Mouse (Mus musculus) left cerebral cortex, adult 2 months (tissue): ENCODE data around the gene Klhl29. TPM values are rescaled to one million over a fixed set of nuclear protein-coding genes. Genes with fewer than 3 reads are reported as not detected.
"Not testable (repeated sequence)": the region's sequence is repeated elsewhere in the genome, so short reads cannot be mapped to it uniquely, and the experiment has no call there.

Source experiments
- DNase-seq, 2 experiments: peaks; one replicate each; pipeline ENCODE4 v3.0.0; 2021 to 2022; ENCODE audit warnings: low spot score in 2 of 2, mixed read lengths in 1 of 2; ENCODE audit errors: extremely low spot score in 1 of 2
- H3K27ac ChIP-seq: fragments of 200-600 bp; 2 replicates; pipeline ENCODE4 v1.8.1; 2022
- H3K4me3 ChIP-seq: fragments of 200-600 bp; 2 replicates; pipeline ENCODE4 v1.8.1; 2022
- CTCF ChIP-seq: fragments of 200-600 bp; IDR thresholded peaks from 2 replicates; pipeline ENCODE4 v1.8.1; 2022; ENCODE audit warnings: antibody characterized with exemption, mild to moderate bottlenecking, moderate library complexity
- intact Hi-C: fragments of 180-260 bp; cut with DNase I; formaldehyde crosslinking; loops from one replicate; pipeline ENCODE4 v1.15.1; 2025
- total RNA-seq, 2 experiments: library from RNA; stranded (reverse); gene quantifications; 2 replicates each; pipeline ENCODE4 v1.2.3; 2021

Gene Klhl29
- total RNA-seq, 2 experiments from 2014 or later = 43.2 to 44.3 TPM

DNA sequence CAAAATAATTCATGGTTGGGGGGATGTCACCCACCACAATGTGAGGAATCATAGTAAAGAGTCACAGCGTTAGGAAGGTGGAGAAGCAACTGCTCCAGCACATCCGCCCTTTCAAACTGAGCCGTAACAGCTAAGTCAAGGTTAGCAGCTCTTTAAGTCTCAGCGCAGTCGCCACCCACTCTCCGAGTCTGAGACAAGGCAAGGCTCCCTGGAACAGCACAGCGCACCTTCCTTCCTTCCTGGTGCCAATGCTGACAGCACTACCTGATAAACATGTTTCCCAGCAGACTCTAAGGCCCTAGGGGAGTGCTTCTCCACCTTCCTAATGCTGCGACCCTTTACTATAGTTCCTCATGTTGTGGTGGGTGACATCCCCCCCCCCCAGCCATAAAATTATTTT, 22.7 kb downstream of the Klhl29 start:
- no peak for DNase-seq
- no peak overlapping the region for H3K4me3 ChIP-seq
- H3K27ac ChIP-seq = peak overlapping the region; percentile 63; the same call in 1 of the 2 replicates
- TF ChIP-seq CTCF = no peak
- intact Hi-C loops = no loop called here

DNA sequence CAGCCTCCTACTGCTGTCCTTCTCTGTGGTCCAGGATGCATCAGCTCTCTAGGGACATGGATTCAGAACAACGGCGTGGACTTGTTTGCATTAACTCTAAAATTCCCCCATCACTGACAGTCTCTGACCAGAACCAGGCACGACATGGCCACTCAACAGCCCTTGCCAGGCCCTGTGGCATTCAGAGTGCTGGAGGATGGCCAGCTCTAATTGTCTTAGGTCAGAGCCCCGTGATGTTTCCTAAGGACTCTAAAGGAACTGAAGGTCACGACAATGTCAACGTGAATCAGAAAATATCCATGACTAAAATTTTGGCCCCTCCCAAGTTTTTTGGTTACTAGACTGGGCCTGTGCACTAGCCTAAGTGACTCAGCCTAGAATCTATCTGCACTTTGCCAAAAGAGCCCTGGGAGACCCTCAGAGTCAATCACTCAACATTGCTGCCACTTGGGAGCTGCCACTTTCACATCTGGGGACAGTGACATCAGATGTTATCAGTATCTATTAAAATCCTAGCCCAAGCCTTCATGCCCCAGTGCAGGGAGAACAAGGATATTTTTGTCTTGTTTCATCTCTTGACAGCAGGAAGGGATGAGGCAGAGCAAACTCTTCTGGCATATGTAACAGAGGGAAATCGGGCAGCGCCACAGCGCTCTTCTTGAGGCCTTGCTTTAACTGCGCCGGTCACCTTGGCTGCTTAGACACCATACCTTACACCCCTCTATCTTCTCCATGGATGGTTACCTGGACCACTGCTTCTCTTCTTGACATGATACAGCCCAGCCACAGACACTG, 24.8 kb downstream of the Klhl29 start:
- DNase-seq = no peak
- peak overlapping the region; percentile 5; the same call in 1 of the 2 replicates for H3K27ac ChIP-seq
- TF ChIP-seq CTCF = no peak
- H3K4me3 ChIP-seq = no peak overlapping the region
- intact Hi-C loops = no loop called here

DNA sequence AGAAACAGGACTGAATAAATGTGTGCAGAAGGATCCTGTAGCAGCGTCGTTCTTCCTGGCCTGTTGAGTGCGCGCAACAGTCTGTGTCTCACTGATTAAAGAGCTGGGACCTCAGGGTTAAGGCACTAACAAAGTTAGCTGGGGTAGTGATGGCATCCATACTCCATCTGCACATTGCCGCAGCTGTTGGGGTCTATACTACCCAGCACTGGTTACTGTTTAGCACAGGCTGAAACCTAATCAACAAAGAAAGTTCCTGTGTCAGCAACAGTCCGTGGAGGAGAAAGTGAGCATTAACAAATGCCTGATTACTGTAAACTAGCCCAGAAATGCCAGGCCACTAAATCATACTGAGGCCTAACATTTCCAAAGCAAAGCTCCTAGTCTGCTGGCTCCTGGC, 30.4 kb downstream of the Klhl29 start:
- no peak for DNase-seq
- no peak for TF ChIP-seq CTCF
- no peak overlapping the region for H3K27ac ChIP-seq
- H3K4me3 ChIP-seq = no peak overlapping the region
- intact Hi-C loops = no loop called here

DNA sequence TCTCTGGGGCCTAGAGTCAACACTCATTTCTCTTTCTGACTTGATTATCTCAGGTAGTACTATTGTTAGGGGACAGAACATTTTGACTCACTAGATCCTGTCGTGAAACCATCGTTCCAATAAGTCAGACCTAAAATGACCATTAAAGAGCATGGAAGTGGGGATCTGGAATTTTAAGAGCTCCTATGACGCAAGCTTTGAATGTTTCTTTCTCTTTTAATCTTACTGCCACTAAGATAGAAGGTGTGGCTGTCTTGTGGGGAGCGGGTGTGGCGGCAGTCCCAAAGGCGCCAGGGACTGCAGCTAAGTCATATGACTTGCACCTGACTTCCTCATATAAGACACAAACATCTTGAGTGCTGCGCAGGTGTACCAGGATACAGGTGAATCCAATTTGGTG, 31.0 kb downstream of the Klhl29 start:
- H3K4me3 ChIP-seq, DNase-seq, H3K27ac ChIP-seq, intact Hi-C loops: not testable (repeated sequence)

DNA sequence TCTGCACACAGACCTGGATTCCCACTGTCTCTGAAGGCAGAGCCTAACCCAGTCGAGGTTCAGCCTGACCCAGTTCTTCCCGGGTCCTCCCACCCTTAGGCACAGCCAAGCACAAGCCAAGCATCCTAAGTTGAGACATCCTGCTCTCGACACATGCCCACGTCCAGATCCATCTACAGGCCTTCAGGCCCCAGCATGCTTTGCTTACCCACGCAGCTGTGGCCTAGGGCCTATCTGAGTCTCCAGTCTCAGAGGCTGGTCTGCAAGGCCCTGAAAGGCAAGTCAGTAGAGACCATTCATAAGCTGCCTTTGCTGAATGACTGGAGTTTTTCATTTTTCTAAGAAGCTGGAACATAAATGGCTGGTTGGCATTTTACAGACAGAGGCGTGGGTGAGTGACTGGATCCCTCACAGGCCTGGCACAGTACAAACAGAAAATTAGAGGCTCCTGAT, 35.3 kb downstream of the Klhl29 start:
- Histone ChIP-seq H3K4me3 (no peak overlapping the region), H3K27ac (peak overlapping the region; percentile 42)
- TF ChIP-seq CTCF = no peak
- DNase-seq = no peak
- intact Hi-C loops = no loop called here

GRCm38 (mm10) chr12:5336927-5337712, 38.4 kb downstream of the Klhl29 start:
- Histone ChIP-seq H3K27ac (peak overlapping the region; percentile 63), H3K4me3 (no peak overlapping the region)
- peak in 1 of 2 experiments; percentile 30 for DNase-seq
- TF ChIP-seq CTCF = no peak
- intact Hi-C loops = no loop called here

DNA sequence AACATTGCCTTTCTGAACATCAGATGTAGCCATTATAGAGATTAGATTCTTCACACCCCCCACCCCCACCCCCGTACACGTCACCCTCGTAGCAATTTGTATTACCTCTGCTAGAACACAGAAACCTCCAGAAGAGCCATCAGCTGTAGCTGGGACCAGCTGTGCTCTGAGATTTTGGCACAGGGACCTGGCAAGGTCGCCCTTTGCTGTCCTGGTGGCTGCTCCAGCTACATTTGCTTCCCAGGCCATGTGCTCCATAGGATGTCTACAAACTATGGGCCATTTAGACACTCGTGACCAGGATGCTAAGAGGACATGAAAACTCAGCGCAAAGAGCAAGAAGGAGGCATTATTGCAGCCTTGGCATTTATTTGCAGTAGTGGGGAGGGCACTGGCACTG, 39.2 kb downstream of the Klhl29 start:
- H3K4me3 ChIP-seq = no peak overlapping the region
- no peak for TF ChIP-seq CTCF
- no peak overlapping the region; the same call in 1 of the 2 replicates for H3K27ac ChIP-seq
- intact Hi-C loops = no loop called here
- DNase-seq = no peak

- intact Hi-C loops = no loop called here
- no peak for TF ChIP-seq CTCF
Measured at GRCm38 (mm10) chr12:5334956-5335355, 40.5 kb downstream of the Klhl29 start.

DNA sequence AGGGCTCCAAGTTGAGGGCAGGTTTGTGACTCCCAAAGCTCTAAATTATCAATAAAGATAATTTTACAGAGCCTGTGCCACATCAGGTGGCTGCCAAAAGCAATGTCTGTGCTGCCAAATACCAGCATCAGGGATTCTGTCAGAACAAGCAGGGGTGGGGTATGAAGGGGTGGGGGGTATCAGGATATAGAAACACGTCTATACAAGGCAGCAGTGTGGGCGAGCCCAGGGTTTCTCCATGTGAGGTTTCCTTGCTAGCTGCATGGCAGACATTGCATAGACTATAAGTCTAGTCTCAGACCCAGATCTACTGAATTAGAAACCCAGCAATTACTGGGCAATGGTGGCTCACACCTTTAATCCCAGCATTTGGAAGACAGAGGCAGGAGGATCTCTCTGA, 41.3 kb downstream of the Klhl29 start:
- no peak for DNase-seq
- H3K27ac ChIP-seq = no peak overlapping the region
- no peak for TF ChIP-seq CTCF
- intact Hi-C loops = no loop called here
- H3K4me3 ChIP-seq = no peak overlapping the region

More at GRCm38 (mm10) chr12:5334956-5335355, 40.5 kb downstream of the Klhl29 start:
- DNase-seq = no peak
- Histone ChIP-seq H3K4me3 (no peak overlapping the region), H3K27ac (no peak overlapping the region)

GRCm38 (mm10) chr12:5331810-5332484, 43.5 kb downstream of the Klhl29 start:
- intact Hi-C loops = no loop called here
- H3K4me3 ChIP-seq = no peak overlapping the region
- H3K27ac ChIP-seq = no peak overlapping the region; the same call in 1 of the 2 replicates
- DNase-seq = no peak
- no peak for TF ChIP-seq CTCF

- TF ChIP-seq CTCF = no peak
- DNase-seq = no peak
- H3K27ac ChIP-seq = no peak overlapping the region
- intact Hi-C loops = no loop called here
- H3K4me3 ChIP-seq = no peak overlapping the region
Measured at GRCm38 (mm10) chr12:5330496-5331070, 44.9 kb downstream of the Klhl29 start.
